Comparison of ENCODE assay signal across 32 mouse cellular contexts in genomic region chr1:136327638-136328037, GRCm38 (mm10).
"Had no signal": no experiment of that assay in that cellular context is flagged by ENCODE, and none has a peak within 500 bp of the region (broad histone marks: within the 10 kb centered on the region; RNA-seq: fewer than 3 reads in every experiment).

No protein-coding gene starts in this region.

- H3K4me3 ChIP-seq: limb, embryonic 10.5 days; limb, embryonic 12.5 days; limb, embryonic 13.5 days; limb, embryonic 15.5 days; liver, embryonic 12.5 days; liver, embryonic 13.5 days; liver, embryonic 15.5 days; lung, embryonic 15.5 days; megakaryocyte, embryonic 14.5 days; midbrain, embryonic 10.5 days; midbrain, embryonic 12.5 days; midbrain, embryonic 13.5 days; midbrain, embryonic 15.5 days; myocyte; neural tube, embryonic 12.5 days had no signal

- DNase-seq: left cerebral cortex, postnatal 4 days; liver; liver, embryonic 13.5 days; liver, postnatal 0 days; lung, adult 18-20 months; lung, adult 2 months; lung, embryonic 14.5 days; lung, postnatal 10 days; lung, postnatal 14 days; lung, postnatal 36 days; lung, postnatal 4 days; midbrain, embryonic 14.5 days had no signal

- H3K9ac ChIP-seq: limb, embryonic 12.5 days; limb, embryonic 13.5 days; limb, embryonic 15.5 days; liver, embryonic 12.5 days; liver, embryonic 13.5 days; liver, embryonic 14.5 days; liver, embryonic 15.5 days; liver, postnatal 0 days; lung, embryonic 14.5 days; lung, embryonic 15.5 days; midbrain, embryonic 12.5 days; midbrain, embryonic 13.5 days; midbrain, embryonic 15.5 days; neural tube, embryonic 12.5 days had no signal

- H3K27ac ChIP-seq: limb, embryonic 13.5 days; limb, embryonic 15.5 days; liver, embryonic 12.5 days; liver, embryonic 13.5 days; liver, embryonic 14.5 days; liver, embryonic 15.5 days; lung, embryonic 15.5 days; macrophage; midbrain, embryonic 10.5 days; midbrain, embryonic 12.5 days; midbrain, embryonic 13.5 days; midbrain, embryonic 15.5 days; neural tube, embryonic 12.5 days had no signal

- ATAC-seq: liver, embryonic 12.5 days; liver, postnatal 0 days; lung, postnatal 0 days; midbrain, embryonic 13.5 days; midbrain, embryonic 15.5 days; midbrain, embryonic 16.5 days had no signal

- H3K4me2 ChIP-seq: limb, embryonic 12.5 days; limb, embryonic 13.5 days; limb, embryonic 15.5 days; liver, embryonic 11.5 days; liver, embryonic 12.5 days; liver, embryonic 13.5 days; liver, embryonic 15.5 days; lung, embryonic 14.5 days; lung, embryonic 15.5 days; midbrain, embryonic 11.5 days; midbrain, embryonic 12.5 days; midbrain, embryonic 13.5 days; midbrain, embryonic 15.5 days; neural tube, embryonic 12.5 days had no signal

- H3K27me3 ChIP-seq: limb, embryonic 12.5 days; limb, embryonic 13.5 days; limb, embryonic 15.5 days; liver, embryonic 12.5 days; liver, embryonic 13.5 days; liver, embryonic 15.5 days; lung, embryonic 15.5 days; midbrain, embryonic 12.5 days; midbrain, embryonic 13.5 days; midbrain, embryonic 15.5 days; neural tube, embryonic 12.5 days had no signal

- H3K9me3 ChIP-seq: limb, embryonic 10.5 days; limb, embryonic 12.5 days; limb, embryonic 13.5 days; limb, embryonic 15.5 days; liver, embryonic 12.5 days; liver, embryonic 13.5 days; liver, embryonic 15.5 days; lung, embryonic 15.5 days; midbrain, embryonic 10.5 days; midbrain, embryonic 12.5 days; midbrain, embryonic 13.5 days; midbrain, embryonic 15.5 days; neural tube, embryonic 12.5 days had no signal

- H3K4me1 ChIP-seq: liver, embryonic 12.5 days had no signal
